Mouse (Mus musculus) bone marrow, adult 2 months (tissue): ENCODE results near the gene Cep78. TPM values are rescaled to one million over a fixed set of nuclear protein-coding genes. Genes with fewer than 3 reads are reported as not detected.

Experiments used
- H3K27ac ChIP-seq: fragments of 200-500 bp; 2 replicates; pipeline ENCODE4 v1.5.1; 2012; ENCODE audit warnings: low read depth, mild to moderate bottlenecking, control low read depth, inconsistent platforms, low read length; ENCODE audit not compliant: control insufficient read depth, poor library complexity, insufficient read depth
- H3K4me1 ChIP-seq: fragments of 200-500 bp; 2 replicates; pipeline ENCODE4 v1.6.1; 2011; ENCODE audit warnings: low read length; ENCODE audit not compliant: control insufficient read depth, insufficient read depth
- H3K4me3 ChIP-seq: fragments of 200-500 bp; replicated peaks from 2 replicates; pipeline ENCODE3; 2011; ENCODE audit warnings: mild to moderate bottlenecking, low read depth, low read length, control low read depth; ENCODE audit not compliant: control insufficient read depth
- CTCF ChIP-seq: fragments of 200-500 bp; IDR thresholded peaks from 2 replicates; pipeline ENCODE4 v1.5.1; 2011; ENCODE audit warnings: low read length, control low read depth; ENCODE audit not compliant: control insufficient read depth, insufficient read depth
- POLR2A ChIP-seq: fragments of 200-500 bp; IDR thresholded peaks from 2 replicates; pipeline ENCODE4 v1.6.1; 2011; ENCODE audit warnings: low read depth, mild to moderate bottlenecking, control low read depth, low read length, borderline replicate concordance; ENCODE audit not compliant: control insufficient read depth
- WGBS: fragments of 180-500 bp; shearing (Covaris S2); methylation state at CpG from one replicate; pipeline ENCODE4 v1.1.7; 2018; 5-methylcytosine and 5-hydroxymethylcytosine counted together
- polyA plus RNA-seq: library from polyadenylated mRNA; stranded (reverse); fragments of >200 nt; gene quantifications from 2 replicates; pipeline ENCODE4 v1.2.4, GENCODE M21; 2011; ENCODE audit warnings: low replicate concordance; ENCODE audit not compliant: missing spikeins, insufficient read depth, insufficient read length

Cep78 gene
- polyA plus RNA-seq, 1 experiment, result 10.9 TPM

DNA sequence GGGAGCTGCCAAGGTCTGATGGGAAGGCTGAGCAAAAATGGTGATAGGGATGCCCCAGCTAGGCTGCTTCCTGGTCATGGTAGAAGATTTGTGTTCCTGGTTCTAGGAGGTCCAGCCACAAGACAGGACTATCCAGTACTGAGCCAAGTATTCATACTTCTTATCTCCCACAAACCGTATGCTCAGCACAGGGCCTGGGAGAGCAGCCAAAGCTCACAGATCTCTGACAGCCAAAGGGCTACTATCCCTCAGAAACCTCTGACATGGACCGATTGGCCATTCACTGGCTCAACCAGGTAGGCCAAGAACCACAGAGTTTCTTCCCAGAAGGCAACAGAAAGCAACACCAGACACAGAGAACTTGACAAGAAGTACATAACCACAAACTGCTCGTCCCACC is 73.8 kb downstream of the Cep78 start:
- Histone ChIP-seq H3K4me1 (no peaks in the 10 kb centered on the region), H3K4me3 (no peak overlapping the region), H3K27ac (no peak overlapping the region)
- WGBS, result 65% methylated on average over 3 of the region's 3 CpGs
- TF ChIP-seq POLR2A, result no peak
- TF ChIP-seq CTCF, result no peak

DNA sequence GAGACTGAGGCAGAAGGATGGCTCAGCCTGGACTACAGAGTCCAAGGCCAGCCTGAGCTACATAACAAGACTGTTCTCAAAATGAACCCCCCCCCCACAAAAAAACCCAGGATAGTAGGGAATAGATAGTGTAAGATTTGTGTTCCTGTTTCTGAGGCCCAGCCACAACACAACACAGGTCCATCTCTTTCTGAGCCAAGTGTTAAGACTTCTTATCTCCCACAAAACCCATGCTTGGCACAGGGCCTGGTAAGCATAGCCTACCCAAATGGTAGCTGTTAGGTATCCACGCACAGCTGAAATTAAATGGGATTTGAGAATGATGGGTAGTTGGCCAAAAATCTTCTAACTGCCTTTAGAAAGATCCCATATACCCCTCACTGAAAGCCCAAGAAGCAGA is 74.3 kb downstream of the Cep78 start:
- TF ChIP-seq CTCF (no peak), POLR2A (no peak)
- Histone ChIP-seq H3K4me1 (no peaks in the 10 kb centered on the region), H3K4me3 (no peak overlapping the region), H3K27ac (no peak overlapping the region)
- 78% methylated on average over 1 of the region's 1 CpGs for WGBS

DNA sequence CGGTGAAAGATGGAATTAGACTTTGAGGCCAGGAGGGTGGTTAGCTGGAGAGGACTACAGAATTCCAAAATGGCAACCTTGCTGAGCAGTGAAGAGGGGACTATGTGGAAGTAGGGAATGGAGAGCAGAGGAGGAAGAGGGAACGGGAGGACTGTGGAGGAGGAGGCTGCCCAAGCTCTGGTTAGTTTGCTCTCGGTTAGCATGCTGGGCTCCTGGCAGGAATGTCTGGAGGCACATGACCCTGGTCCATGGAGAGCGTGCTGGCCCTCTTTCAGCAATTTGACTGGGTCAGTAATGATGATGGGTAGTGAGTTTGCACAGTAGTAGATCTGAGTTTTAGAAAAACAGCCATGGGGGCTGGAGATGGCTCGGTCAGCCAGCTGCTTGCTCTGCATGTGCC is 76.8 kb downstream of the Cep78 start:
- H3K4me3 ChIP-seq, result no peak overlapping the region
- no peak overlapping the region for H3K27ac ChIP-seq
- 93% methylated on average over 5 of the region's 5 CpGs for WGBS
- no peaks in the 10 kb centered on the region; the same call in none of the 2 replicates for H3K4me1 ChIP-seq
- TF ChIP-seq CTCF, result no peak
- TF ChIP-seq POLR2A, result no peak

Other genes with a start within 250 kb of the Cep78 start
- gene Psat1, start 37.7 kb downstream of the Cep78 start, polyA plus RNA-seq, result 9.7 and 55.1 TPM in 2 replicates
- gene Gnaq, start 147.8 kb upstream of the Cep78 start, polyA plus RNA-seq, result 9.0 and 20.0 TPM in 2 replicates